Mouse (Mus musculus) MEL (cell line): Measurements from ENCODE around the gene Npas4.

ENCODE experiments used
- CTCF ChIP-seq, 3 experiments: IDR thresholded peaks in 2 of 3; conservative IDR thresholded peaks in 1 of 3; 2 replicates each; pipeline ENCODE4 v1.5.1; 2011 to 2012; ENCODE audit warnings: low read length in 3 of 3, low read depth in 2 of 3, mild to moderate bottlenecking in 2 of 3, improper control_type of control experiment in 1 of 3, inconsistent platforms in 1 of 3, mixed read lengths in 1 of 3, moderate library complexity in 1 of 3; ENCODE audit not compliant: control insufficient read depth in 1 of 3, insufficient read depth in 1 of 3, poor library complexity in 1 of 3, severe bottlenecking in 1 of 3
- ELF1 ChIP-seq: IDR thresholded peaks from 2 replicates; pipeline ENCODE4 v1.6.1; 2014; ENCODE audit warnings: low read depth, mild to moderate bottlenecking, inconsistent platforms, low read length, improper control_type of control experiment, moderate library complexity
- EP300 ChIP-seq, 2 experiments: IDR thresholded peaks; 2 replicates each; pipeline ENCODE4 v1.6.1; 2011; ENCODE audit warnings: improper control_type of control experiment in 2 of 2, low read length in 2 of 2, low read depth in 1 of 2, mild to moderate bottlenecking in 1 of 2
- GABPA ChIP-seq: IDR thresholded peaks from 2 replicates; pipeline ENCODE4 v1.6.1; 2012; ENCODE audit warnings: low read depth, mild to moderate bottlenecking, inconsistent platforms, low read length, improper control_type of control experiment, moderate library complexity
- GATA1 ChIP-seq: IDR thresholded peaks from 2 replicates; pipeline ENCODE4 v1.6.1; 2011; ENCODE audit warnings: low read depth, low read length, improper control_type of control experiment
- HCFC1 ChIP-seq: IDR thresholded peaks from 2 replicates; pipeline ENCODE4 v1.6.1; 2012; ENCODE audit warnings: low read depth, mild to moderate bottlenecking, inconsistent platforms, low read length, improper control_type of control experiment, moderate library complexity
- MAX ChIP-seq: IDR thresholded peaks from 2 replicates; pipeline ENCODE4 v1.6.1; 2011; ENCODE audit warnings: low read length, improper control_type of control experiment
- POLR2A ChIP-seq, 2 experiments: IDR thresholded peaks; 2 replicates each; pipeline ENCODE4 v1.6.1; 2011 to 2012; ENCODE audit warnings: low read length in 2 of 2, mild to moderate bottlenecking in 2 of 2, control low read depth in 1 of 2, improper control_type of control experiment in 1 of 2, low read depth in 1 of 2, moderate library complexity in 1 of 2; ENCODE audit not compliant: control insufficient read depth in 1 of 2, insufficient read depth in 1 of 2, poor library complexity in 1 of 2
- RCOR1 ChIP-seq: IDR thresholded peaks from 2 replicates; pipeline ENCODE4 v1.6.1; 2012; ENCODE audit warnings: low read depth, mild to moderate bottlenecking, inconsistent platforms, low read length, improper control_type of control experiment
- SIN3A ChIP-seq: IDR thresholded peaks from 2 replicates; pipeline ENCODE4 v1.6.1; 2012; ENCODE audit warnings: low read length, improper control_type of control experiment, inconsistent platforms
- UBTF ChIP-seq: IDR thresholded peaks from 2 replicates; pipeline ENCODE4 v1.6.1; 2012; ENCODE audit warnings: low read depth, mild to moderate bottlenecking, inconsistent platforms, low read length, improper control_type of control experiment, moderate library complexity, borderline replicate concordance; ENCODE audit not compliant: insufficient read depth
- ZKSCAN1 ChIP-seq: IDR thresholded peaks from 2 replicates; pipeline ENCODE4 v1.6.1; 2012; ENCODE audit warnings: low read depth, mild to moderate bottlenecking, inconsistent platforms, low read length, improper control_type of control experiment, moderate library complexity

- TF ChIP-seq MAX (no peak), CTCF (IDR thresholded peaks at IDR 0.05 in 2 of 3, conservative IDR thresholded peaks at IDR 0.05 in 1 of 3; ENCODE audit: control insufficient read depth in 1 of 3, insufficient read depth in 1 of 3, low read depth in 2 of 3, low read length in 3 of 3, poor library complexity in 1 of 3, severe bottlenecking in 1 of 3) (peak in 1 of 3 experiments; percentile 33; a peak in 2 of 6 replicates), UBTF (no peak), POLR2A (IDR thresholded peaks at IDR 0.05; ENCODE audit: control insufficient read depth in 1 of 2, insufficient read depth in 1 of 2, low read depth in 1 of 2, low read length in 2 of 2, poor library complexity in 1 of 2) (no peak), GABPA (no peak), ELF1 (no peak), EP300 (IDR thresholded peaks at IDR 0.05; ENCODE audit: low read depth in 1 of 2, low read length in 2 of 2) (no peak), ZKSCAN1 (no peak), HCFC1 (no peak), RCOR1 (no peak), GATA1 (no peak; the same call in 1 of the 2 replicates), SIN3A (peak; percentile 100)
These were observed 1.1 kb downstream of the Npas4 start for GRCm38 (mm10) chr19:4989013-4989412.
